ENCODE assay signal across 9 mouse cellular contexts in the genomic region with DNA sequence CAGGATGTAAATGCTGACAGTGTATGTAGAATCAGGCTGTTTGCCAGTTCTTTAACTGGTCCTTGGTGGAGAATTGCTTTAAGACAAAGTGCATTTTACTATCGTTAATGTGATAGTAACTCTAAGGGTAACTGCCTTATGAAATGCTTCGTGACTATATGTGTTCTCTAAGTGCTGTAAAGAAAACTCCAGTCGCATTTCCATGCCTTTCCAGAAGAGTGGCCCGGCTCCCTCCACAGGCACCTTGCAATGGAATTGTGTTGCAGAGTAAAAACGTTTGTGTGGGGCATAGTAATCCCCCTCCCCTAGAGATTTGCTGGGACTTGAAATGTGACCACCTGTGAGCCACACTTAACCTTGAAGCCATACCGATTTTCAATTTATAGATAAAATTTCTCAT. TPM values are rescaled to one million over a fixed set of nuclear protein-coding genes. Genes with fewer than 3 reads are reported as not detected.
A peak's percentile ranks its signal among the peaks of the same experiment; 100 is the strongest.
DNase-seq lines count a peak whose midpoint lies in the region; ATAC-seq and TF ChIP-seq lines count a peak whose summit lies in the region.
"Had no signal": no experiment of that assay in that cellular context is flagged by ENCODE, and none has a peak within 500 bp of the region (broad histone marks: within the 10 kb centered on the region; RNA-seq: fewer than 3 reads in every experiment).

No protein-coding gene starts in this region.

- no peak for TF ChIP-seq CTCF in CH12.LX (conservative IDR thresholded peaks at IDR 0.05 in 1 of 2, IDR thresholded peaks at IDR 0.05 in 1 of 2; ENCODE audit: low read depth in 2 of 2, low read length in 2 of 2)

- H3K79me2 ChIP-seq in CH12.LX (replicated peaks; ENCODE audit: control insufficient read depth, extremely low read depth, insufficient read depth, poor library complexity, severe bottlenecking): peaks cover 32% of the 10 kb centered on the region

- no peak for TF ChIP-seq POLR2A in CH12.LX (IDR thresholded peaks at IDR 0.05; ENCODE audit: low read depth, low read length)

- H3K4me1 ChIP-seq in heart, embryonic 12.5 days (replicated peaks): peaks cover 11% of the 10 kb centered on the region
- H3K4me1 ChIP-seq in CH12.LX (ENCODE audit: control insufficient read depth in 1 of 2, insufficient read depth in 2 of 2): no peaks in the 10 kb centered on the region
- no peaks in the 10 kb centered on the region for H3K4me1 ChIP-seq in forebrain, embryonic 14.5 days (ENCODE audit: control insufficient read depth, insufficient read depth, low read length)
- peaks cover 31% of the 10 kb centered on the region for H3K4me1 ChIP-seq in liver, embryonic 12.5 days

- dilution Hi-C loops in CH12.LX (cut with MboI; ENCODE audit: extremely low pct_ligation_motif_present, extremely low pct_unique_long_range_greater_than_20kb, low sequenced_read_pairs): no loop called here

- H3K27ac ChIP-seq in heart, embryonic 12.5 days (ENCODE audit: poor library complexity, severe bottlenecking): peak overlapping the region; percentile 96
- H3K27ac ChIP-seq in CH12.LX (ENCODE audit: insufficient read depth, low read depth): peak overlapping the region; percentile 13; the same call in 1 of the 2 replicates
- no peak overlapping the region for H3K27ac ChIP-seq in forebrain, embryonic 14.5 days (ENCODE audit: low read depth, low read length)
- H3K27ac ChIP-seq in liver, embryonic 12.5 days: no peak overlapping the region

- no peak for ATAC-seq in heart, embryonic 12.5 days (ENCODE audit: insufficient number of reproducible peaks, low FRiP score)
- no peak for ATAC-seq in forebrain, embryonic 14.5 days
- no peak for ATAC-seq in liver, embryonic 12.5 days

- 11% methylated on average over 6 of the region's 6 CpGs for WGBS in heart, embryonic 12.5 days
- 40% methylated on average over 6 of the region's 6 CpGs for WGBS in forebrain, embryonic 14.5 days
- 22% methylated on average over 6 of the region's 6 CpGs for WGBS in liver, embryonic 12.5 days (ENCODE audit: insufficient replicate concordance)

- no peak for TF ChIP-seq EP300 in CH12.LX (IDR thresholded peaks at IDR 0.05; ENCODE audit: low read length)

- no peaks in the 10 kb centered on the region for H3K9me3 ChIP-seq in heart, embryonic 12.5 days (replicated peaks)
- peaks cover 5% of the 10 kb centered on the region for H3K9me3 ChIP-seq in CH12.LX (replicated peaks; ENCODE audit: low read length)
- H3K9me3 ChIP-seq in forebrain, embryonic 14.5 days (replicated peaks; ENCODE audit: control insufficient read depth, low read length): no peaks in the 10 kb centered on the region
- H3K9me3 ChIP-seq in liver, embryonic 12.5 days (replicated peaks): no peaks in the 10 kb centered on the region

- no peaks in the 10 kb centered on the region for H3K36me3 ChIP-seq in heart, embryonic 12.5 days
- no peaks in the 10 kb centered on the region for H3K36me3 ChIP-seq in CH12.LX (replicated peaks in 1 of 2; ENCODE audit: control insufficient read depth in 1 of 2, insufficient read depth in 1 of 2, low read length in 1 of 2)
- no peaks in the 10 kb centered on the region for H3K36me3 ChIP-seq in forebrain, embryonic 14.5 days (ENCODE audit: control insufficient read depth, insufficient read depth, low read length)
- H3K36me3 ChIP-seq in liver, embryonic 12.5 days: no peaks in the 10 kb centered on the region

- peak overlapping the region; percentile 82 for H3K4me3 ChIP-seq in heart, embryonic 12.5 days
- H3K4me3 ChIP-seq in CH12.LX (replicated peaks in 1 of 3; ENCODE audit: low read depth in 2 of 3, low read length in 2 of 3, poor library complexity in 1 of 3): peak overlapping the region; percentile 60 to 85 (median 70)
- H3K4me3 ChIP-seq in forebrain, embryonic 14.5 days (ENCODE audit: low read depth, low read length): peak overlapping the region; percentile 65
- peak overlapping the region; percentile 67 for H3K4me3 ChIP-seq in liver, embryonic 12.5 days

- in situ Hi-C loops in CH12.LX (cut with MboI; ENCODE audit: low pct_ligation_motif_present, low pct_unique_long_range_greater_than_20kb, low sequenced_read_pairs): loop anchor here (25.0 kb wide), 1 partner anchor 111 kb away; no protein-coding TSS in a partner anchor

- H3K27me3 ChIP-seq in heart, embryonic 12.5 days (replicated peaks): no peaks in the 10 kb centered on the region
- H3K27me3 ChIP-seq in CH12.LX (replicated peaks): no peaks in the 10 kb centered on the region
- H3K27me3 ChIP-seq in forebrain, embryonic 14.5 days (replicated peaks; ENCODE audit: control insufficient read depth, insufficient read depth, low read length): no peaks in the 10 kb centered on the region
- peaks cover 13% of the 10 kb centered on the region; the same call in 1 of the 2 replicates for H3K27me3 ChIP-seq in liver, embryonic 12.5 days (replicated peaks)

- no peak for DNase-seq in heart, adult 9 months (ENCODE audit: low spot score in 2 of 2)
- no peak for DNase-seq in CH12.LX (ENCODE audit: extremely low read depth)
- DNase-seq in forebrain, embryonic 14.5 days (ENCODE audit: low spot score): no peak
- no peak for DNase-seq in thymus, postnatal 0 days (ENCODE audit: low spot score)
- DNase-seq in right cerebral cortex, postnatal 25 days: no peak
- no peak for DNase-seq in right cerebral cortex, postnatal 36 days (ENCODE audit: low spot score in 2 of 2)
- DNase-seq: cerebellum, adult 9-10 months had no signal

- no peak for TF ChIP-seq RAD21 in CH12.LX (IDR thresholded peaks at IDR 0.05; ENCODE audit: low read depth, low read length)

- H3K9ac ChIP-seq in heart, embryonic 12.5 days: peak overlapping the region; percentile 91
- H3K9ac ChIP-seq in CH12.LX (ENCODE audit: insufficient read depth, low read depth): peak overlapping the region; percentile 82
- peak overlapping the region; percentile 76; the same call in 1 of the 2 replicates for H3K9ac ChIP-seq in forebrain, embryonic 14.5 days (ENCODE audit: low read length)
- H3K9ac ChIP-seq in liver, embryonic 12.5 days: peak overlapping the region; percentile 58

- peak overlapping the region; percentile 66 for H3K4me2 ChIP-seq in heart, embryonic 12.5 days
- H3K4me2 ChIP-seq in CH12.LX (ENCODE audit: insufficient read depth, low read depth, poor library complexity, severe bottlenecking): peak overlapping the region; percentile 74
- peak overlapping the region; percentile 74 for H3K4me2 ChIP-seq in forebrain, embryonic 14.5 days (ENCODE audit: low read length)
- H3K4me2 ChIP-seq in liver, embryonic 12.5 days: peak overlapping the region; percentile 87

TF ChIP-seq in CH12.LX, 34 proteins besides CTCF, POLR2A, EP300 and RAD21:
- TF ChIP-seq CHD1 (IDR thresholded peaks at IDR 0.05; ENCODE audit: low read depth, low read length): peak; percentile 69; the same call in 1 of the 2 replicates
- no peak for TF ChIP-seq ETS1 (conservative IDR thresholded peaks at IDR 0.05; ENCODE audit: low read depth, low read length)
- TF ChIP-seq E2F4 (IDR thresholded peaks at IDR 0.05; ENCODE audit: insufficient replicate concordance, low read depth, low read length): no peak
- TF ChIP-seq POLR2AphosphoS2 (IDR thresholded peaks at IDR 0.05; ENCODE audit: low read depth, low read length): no peak
- TF ChIP-seq MXI1 (IDR thresholded peaks at IDR 0.05; ENCODE audit: low read depth, low read length): no peak
- TF ChIP-seq MYC (IDR thresholded peaks at IDR 0.05; ENCODE audit: low read depth, low read length): no peak
- TF ChIP-seq SIN3A (IDR thresholded peaks at IDR 0.05; ENCODE audit: low read length): peak; percentile 25; the same call in 1 of the 2 replicates
- no peak for TF ChIP-seq ZNF384 (IDR thresholded peaks at IDR 0.05; ENCODE audit: low read depth, low read length)
- no peak for TF ChIP-seq PAX5 (IDR thresholded peaks at IDR 0.05; ENCODE audit: low read length)
- TF ChIP-seq UBTF (IDR thresholded peaks at IDR 0.05; ENCODE audit: low read depth, low read length): no peak
- TF ChIP-seq USF1 (IDR thresholded peaks at IDR 0.05; ENCODE audit: low read depth, low read length): no peak
- TF ChIP-seq TBP (conservative IDR thresholded peaks at IDR 0.05; ENCODE audit: low read depth, low read length): 0 out of 2 replicates have a peak, but pooled peaks have one; percentile 11
- no peak for TF ChIP-seq JUN (IDR thresholded peaks at IDR 0.05; ENCODE audit: insufficient read depth, low read depth, low read length)

RNA-seq across cellular contexts. Expression of gene Mef2c, which starts 22.2 kb away (rescaled TPM):
- polyA plus RNA-seq in heart, embryonic 12.5 days (2016; fragmentation: Nextera tagmentation; extraction: Ambion mirVana): 117 and 127 TPM in 2 replicates
- total RNA-seq in CH12.LX (2012; rRNA removed) (99.9 and 113 TPM in 2 replicates), CH12.LX (2014; rRNA removed) (107 and 134 TPM in 2 replicates)
- polyA plus RNA-seq in CH12.LX (2012; ENCODE audit: insufficient read length, low read depth): 159 and 199 TPM in 2 replicates
- 99.4 and 180 TPM in 2 replicates for polyA plus RNA-seq in forebrain, embryonic 14.5 days (2014; fragmentation: Nextera tagmentation; extraction: Ambion mirVana)
- 29.9 and 32.3 TPM in 2 replicates for polyA plus RNA-seq in liver, embryonic 12.5 days (2016; fragmentation: Nextera tagmentation; extraction: Ambion mirVana)
- polyA plus RNA-seq in thymus, postnatal 0 days (2015; fragmentation: Nextera tagmentation; extraction: Ambion mirVana): 7.0 and 8.6 TPM in 2 replicates

Comparison
In these comparisons a context has a peak if more than half of its experiments do, and no peak if none do; other contexts are left out.
1. H3K27ac ChIP-seq: peak in heart, embryonic 12.5 days (single experiment) and CH12.LX (single experiment); none in forebrain, embryonic 14.5 days (single experiment) and liver, embryonic 12.5 days (single experiment).
2. Peak in every context shown above with its lines, with median percentiles within 50 percentile points of each other: H3K4me2 ChIP-seq, H3K4me3 ChIP-seq and H3K9ac ChIP-seq.